Mouse (Mus musculus) WW6 (cell line): ENCODE data around the gene Lrmda.

Source experiments
- DNase-seq: peaks from one replicate; pipeline ENCODE4 v3.0.0-alpha.2; 2013; ENCODE audit warnings: low read depth, low spot score

The Lrmda gene

GRCm38 (mm10) chr14:22091306-22091705 is 71.8 kb downstream of the Lrmda start:
- DNase-seq, result no peak

GRCm38 (mm10) chr14:22093124-22093523 is 73.6 kb downstream of the Lrmda start:
- DNase-seq, result no peak

GRCm38 (mm10) chr14:22101961-22102805 is 82.7 kb downstream of the Lrmda start:
- no peak for DNase-seq

DNA sequence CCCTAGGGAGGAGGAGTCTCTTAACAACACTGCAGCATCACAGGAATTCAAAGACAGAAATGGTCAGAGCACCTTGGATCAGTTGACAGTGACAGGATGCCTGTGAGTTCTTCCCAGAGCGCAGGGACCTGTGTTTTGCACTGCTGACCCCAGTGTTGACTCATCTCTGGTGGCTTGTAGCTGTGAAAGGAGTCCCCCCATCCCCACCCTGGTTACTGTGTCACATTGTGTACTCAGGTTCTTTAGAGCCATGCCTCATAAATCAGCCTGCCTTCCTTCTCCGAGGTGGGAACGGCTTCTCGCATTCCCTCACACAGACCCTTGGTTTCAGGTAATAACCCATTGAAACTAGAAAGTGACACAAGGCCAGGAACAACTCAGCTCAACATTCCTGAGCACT is 86.3 kb downstream of the Lrmda start:
- no peak for DNase-seq

- no peak for DNase-seq
These were observed 87.3 kb downstream of the Lrmda start for GRCm38 (mm10) chr14:22106777-22107176.

DNA sequence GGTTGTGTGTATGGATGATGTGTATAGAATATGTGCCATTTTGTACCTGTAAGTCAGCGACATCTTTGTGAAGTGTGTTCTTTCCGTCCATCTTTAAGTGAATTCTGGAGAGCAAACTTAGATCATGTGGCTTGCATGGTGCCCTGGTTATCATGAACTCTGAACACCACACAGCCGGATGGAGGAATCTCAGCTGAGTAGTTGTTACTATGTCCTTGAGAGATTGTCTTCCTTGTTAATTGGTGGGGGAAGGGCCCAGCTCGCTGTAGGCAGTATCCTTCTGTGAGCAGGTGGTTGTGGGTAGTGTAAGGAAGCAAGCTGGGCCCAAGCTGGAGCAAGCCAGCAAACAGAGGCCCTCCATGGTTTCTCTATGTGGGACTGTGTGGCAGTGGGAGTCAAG is 89.9 kb downstream of the Lrmda start:
- DNase-seq, result no peak

- DNase-seq, result no peak
These were observed 94.2 kb downstream of the Lrmda start for GRCm38 (mm10) chr14:22113463-22114361.

- DNase-seq, result no peak
These were observed 95.3 kb downstream of the Lrmda start for GRCm38 (mm10) chr14:22114651-22115351.

- DNase-seq, result no peak
These were observed 98.6 kb downstream of the Lrmda start for GRCm38 (mm10) chr14:22118096-22118495.

- no peak for DNase-seq
These were observed 99.0 kb downstream of the Lrmda start for GRCm38 (mm10) chr14:22118512-22118911.

DNA sequence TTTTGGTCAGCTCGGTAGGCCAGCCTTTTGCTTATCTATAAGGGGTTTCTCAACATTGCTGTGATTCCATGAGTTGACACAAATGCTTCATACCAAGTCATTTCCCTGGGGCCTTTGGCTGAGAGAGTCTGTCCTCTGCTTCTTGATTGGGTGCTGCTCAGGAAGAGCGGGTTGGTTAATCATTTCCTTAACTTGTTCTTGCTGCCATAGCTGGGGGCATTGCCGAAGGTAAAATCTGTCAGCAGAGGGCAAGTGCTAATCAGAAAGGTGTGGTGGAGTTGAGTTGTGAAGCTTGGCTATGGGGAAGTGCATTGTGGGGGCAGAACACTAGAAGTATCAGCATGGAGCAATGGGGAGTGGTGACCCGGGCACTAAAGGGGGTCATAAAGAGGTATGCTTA is 106.8 kb downstream of the Lrmda start:
- DNase-seq, result no peak

DNA sequence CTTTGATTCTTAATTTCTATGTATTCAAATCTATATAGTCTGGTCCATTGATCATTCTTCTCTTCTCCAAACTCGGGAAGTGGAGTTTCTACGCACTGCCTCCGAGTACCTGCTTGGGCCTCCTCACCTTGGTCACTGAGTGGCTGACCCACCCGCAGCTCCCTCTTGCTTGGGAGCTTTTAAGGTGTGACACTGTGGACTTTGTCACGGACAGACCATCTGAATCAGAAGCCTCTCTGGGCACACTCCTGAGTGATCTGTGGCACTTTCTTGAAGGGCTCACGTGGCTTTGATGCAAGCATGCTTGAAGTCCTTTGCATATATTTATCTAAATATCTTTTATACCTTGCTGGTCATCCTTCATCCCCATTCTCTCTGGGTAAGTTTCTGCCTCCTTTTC is 107.3 kb downstream of the Lrmda start:
- no peak for DNase-seq

DNA sequence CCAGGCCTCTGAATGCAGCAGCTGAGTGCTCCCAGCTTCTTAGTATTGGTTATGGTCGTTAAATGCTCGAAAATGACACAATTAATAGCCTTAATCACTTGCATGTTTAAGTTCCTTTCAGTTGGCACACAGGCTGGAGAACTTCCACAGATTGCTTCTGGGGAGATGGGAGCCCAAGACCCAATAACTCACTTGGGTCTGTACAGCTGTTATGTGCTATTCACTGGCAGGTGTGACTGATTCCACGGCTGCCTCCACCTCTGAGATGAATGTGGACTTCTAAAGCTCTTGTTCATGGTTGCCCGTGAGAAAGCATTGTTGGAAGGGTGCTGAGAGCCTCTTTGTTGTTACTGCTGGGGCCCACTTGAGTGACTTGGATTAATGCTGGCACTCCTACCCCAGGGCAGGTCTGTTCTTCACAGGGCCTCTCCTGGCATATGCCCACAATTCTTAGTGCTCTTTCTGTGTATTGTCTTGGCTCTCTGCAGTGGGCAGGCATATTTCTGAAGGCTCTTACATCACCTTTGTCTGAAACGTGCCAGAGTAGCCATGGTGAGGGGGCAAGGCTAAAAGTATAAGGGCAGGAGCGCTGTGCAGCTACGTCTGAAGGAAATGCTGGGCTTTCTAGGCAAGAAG is 111.6 kb downstream of the Lrmda start:
- no peak for DNase-seq

GRCm38 (mm10) chr14:22139281-22139680 is 119.8 kb downstream of the Lrmda start:
- no peak for DNase-seq

DNA sequence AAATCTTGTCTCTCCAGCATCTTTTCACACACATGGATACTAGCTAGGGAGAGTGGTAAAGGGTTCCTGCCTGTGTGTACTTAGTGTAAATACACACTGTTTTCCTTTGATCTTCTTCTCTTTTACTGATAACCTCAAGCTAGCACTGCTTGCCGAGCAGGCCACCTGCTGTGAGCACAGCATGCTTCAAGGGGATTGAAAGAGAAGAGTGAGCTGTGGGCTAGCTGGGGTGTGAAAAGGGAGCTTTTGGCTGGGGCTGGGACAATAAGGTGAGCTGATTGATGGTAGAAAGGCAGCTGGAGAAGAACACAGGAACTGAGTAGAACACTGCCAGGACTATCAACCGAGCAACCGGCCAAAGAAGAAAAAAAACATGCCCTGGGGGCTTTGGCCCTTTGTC is 124.5 kb downstream of the Lrmda start:
- peak; percentile 79 for DNase-seq

- DNase-seq, result no peak
These were observed 126.4 kb downstream of the Lrmda start for GRCm38 (mm10) chr14:22145863-22146262.

DNA sequence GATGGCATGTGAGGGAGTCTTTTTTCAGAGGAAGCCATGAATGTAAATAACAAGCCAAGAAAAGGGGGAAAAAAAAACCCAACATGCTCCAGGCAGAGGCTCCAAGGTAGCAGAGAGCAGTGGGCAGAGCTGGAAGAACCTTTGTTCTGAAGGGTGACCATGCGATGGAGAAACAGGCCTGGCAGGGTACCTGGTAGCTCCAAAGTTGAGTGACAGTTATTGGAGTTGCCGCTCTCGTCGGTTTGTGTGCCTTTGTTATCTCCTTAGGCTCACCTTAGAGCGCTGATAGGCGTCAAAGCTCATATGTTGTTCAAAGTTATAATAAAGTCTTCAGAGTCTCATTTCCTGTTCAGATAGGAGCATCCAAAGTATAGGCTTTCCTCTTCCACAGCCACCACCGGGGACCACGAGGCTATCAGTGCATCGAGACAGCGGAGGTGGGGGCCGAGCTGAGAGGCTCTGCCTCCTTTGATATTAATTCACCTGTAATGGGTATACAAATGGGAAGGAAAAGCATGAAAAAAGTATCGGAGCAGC is 127.1 kb downstream of the Lrmda start:
- DNase-seq, result no peak

DNA sequence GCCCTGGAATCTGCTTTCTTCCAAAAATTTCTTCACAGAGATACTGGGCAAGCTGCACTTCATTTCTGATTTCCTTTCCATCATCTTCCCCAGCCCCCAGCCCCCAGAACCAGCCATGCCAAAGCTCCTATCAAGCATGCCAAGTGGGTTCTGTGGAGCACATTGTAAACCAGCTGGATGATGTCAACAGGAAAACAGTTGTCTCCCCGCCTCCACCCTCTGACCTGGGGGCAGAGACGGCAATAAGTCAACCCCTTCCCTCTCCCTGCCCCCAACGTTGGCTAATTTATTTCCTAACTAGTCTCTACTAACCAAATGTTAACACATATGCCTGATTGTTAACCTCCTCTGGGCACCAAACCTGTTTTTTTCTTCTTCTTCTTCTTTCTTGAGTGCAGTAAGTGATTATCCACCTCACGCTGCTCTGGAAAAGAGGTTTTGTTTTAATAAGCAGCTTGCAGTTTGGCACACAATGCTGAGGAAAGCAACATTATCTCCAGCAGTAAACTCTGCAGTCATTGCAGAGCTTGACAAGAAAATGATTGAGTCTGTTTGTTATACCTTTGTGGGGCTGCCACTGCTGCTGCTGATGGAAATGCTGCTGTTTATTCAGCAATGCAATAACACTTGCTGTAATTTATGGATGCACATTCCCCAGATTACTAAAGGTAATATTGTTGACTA is 128.0 kb downstream of the Lrmda start:
- DNase-seq, result no peak

DNA sequence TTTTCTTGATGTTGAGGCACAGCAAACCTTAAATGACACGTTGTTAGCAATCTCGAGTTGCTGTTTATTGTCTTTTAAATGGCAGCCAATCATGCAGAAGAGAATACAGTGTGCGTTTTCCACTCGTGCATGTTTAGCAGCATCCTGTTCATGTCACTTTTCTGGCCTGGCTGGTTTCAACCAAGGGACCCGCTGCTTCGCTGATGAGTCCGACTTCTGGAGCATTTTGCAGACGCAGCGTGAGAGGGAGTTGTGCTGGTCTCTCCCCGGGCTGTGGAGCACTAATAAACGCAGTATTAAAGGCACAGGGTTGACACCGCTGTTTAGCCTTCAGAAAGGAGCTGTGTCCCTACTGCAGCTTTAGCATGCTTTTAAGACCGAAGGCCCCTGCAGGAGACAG is 133.2 kb downstream of the Lrmda start:
- no peak for DNase-seq

DNA sequence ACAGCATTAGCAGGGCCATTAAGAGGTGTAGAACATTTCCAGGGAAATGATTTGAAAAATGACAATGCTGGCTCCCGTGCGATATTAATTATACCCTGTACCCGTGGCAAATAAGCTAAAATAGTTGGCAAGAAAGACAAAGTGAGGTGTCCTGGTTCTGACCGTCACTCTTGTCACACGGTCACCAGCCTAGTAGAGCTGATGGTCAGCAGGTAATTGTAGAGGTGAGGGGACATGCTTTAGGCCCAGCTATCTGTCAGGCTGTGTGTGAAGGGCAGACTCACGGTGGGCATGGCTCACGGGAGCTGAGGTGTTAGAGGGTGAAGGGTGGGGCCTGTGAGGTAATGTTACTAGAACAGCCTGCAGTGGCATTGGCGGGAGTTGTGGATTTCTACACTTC is 134.6 kb downstream of the Lrmda start:
- no peak for DNase-seq

GRCm38 (mm10) chr14:22155034-22155433 is 135.5 kb downstream of the Lrmda start:
- no peak for DNase-seq
